Mouse (Mus musculus): ENCODE measurements around the gene Snx20. TPM values are rescaled to one million over a fixed set of nuclear protein-coding genes. Genes with fewer than 3 reads are reported as not detected.
A peak's percentile ranks its signal among the peaks of the same experiment; 100 is the strongest.

Gene Snx20
- polyA plus RNA-seq, 1 experiment = 0.90 TPM

GRCm38 (mm10) chr8:88596042-88596441 lies 39.9 kb downstream of the Snx20 start:
- Histone ChIP-seq H3K4me1 (ENCODE audit: control insufficient read depth, insufficient read depth, low read length) (peaks cover 11% of the 10 kb centered on the region), H3K27me3 (ENCODE audit: control insufficient read depth, insufficient read depth, low read length) (no peaks in the 10 kb centered on the region), H3K4me3 (replicated peaks; ENCODE audit: insufficient read depth, low read depth, low read length) (no peak overlapping the region), H3K27ac (ENCODE audit: insufficient read depth, low read length) (no peak overlapping the region)
- DNase-seq = no peak
- WGBS = 40% methylated on average over 12 of the region's 12 CpGs
- TF ChIP-seq POLR2A (IDR thresholded peaks at IDR 0.05; ENCODE audit: borderline replicate concordance, insufficient read depth, low read length) (no peak), CTCF (IDR thresholded peaks at IDR 0.05; ENCODE audit: borderline replicate concordance, insufficient read depth, low read depth, low read length) (no peak)

DNA sequence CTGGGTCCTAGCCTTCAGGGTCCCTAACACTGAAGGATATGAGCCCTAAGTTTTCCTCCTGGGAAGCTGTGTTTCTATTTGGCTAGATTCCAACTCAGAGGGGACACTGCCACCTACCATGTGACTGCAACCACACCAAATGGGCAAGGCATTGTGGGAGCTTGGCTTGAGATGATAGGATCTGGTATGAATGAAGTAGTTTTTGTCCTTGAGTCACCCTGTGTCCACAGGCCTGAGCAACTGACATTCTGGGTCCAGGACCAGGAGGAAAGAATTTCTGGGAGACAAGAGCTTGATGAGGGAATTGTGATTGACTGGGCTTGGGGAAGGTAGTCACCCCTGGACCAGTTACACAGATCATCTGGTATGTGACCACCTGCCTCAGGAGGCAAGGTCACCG lies 42.0 kb downstream of the Snx20 start:
- Histone ChIP-seq H3K27ac (ENCODE audit: insufficient read depth, low read length) (no peak overlapping the region), H3K4me1 (ENCODE audit: control insufficient read depth, insufficient read depth, low read length) (peaks cover under 1% of the 10 kb centered on the region), H3K4me3 (replicated peaks; ENCODE audit: insufficient read depth, low read depth, low read length) (no peak overlapping the region), H3K27me3 (ENCODE audit: control insufficient read depth, insufficient read depth, low read length) (no peaks in the 10 kb centered on the region)
- DNase-seq = no peak
- TF ChIP-seq POLR2A (IDR thresholded peaks at IDR 0.05; ENCODE audit: borderline replicate concordance, insufficient read depth, low read length) (no peak), CTCF (IDR thresholded peaks at IDR 0.05; ENCODE audit: borderline replicate concordance, insufficient read depth, low read depth, low read length) (no peak)
- WGBS = 97% methylated on average over 1 of the region's 1 CpGs

GRCm38 (mm10) chr8:88590226-88590625 lies 45.7 kb downstream of the Snx20 start:
- no peak for TF ChIP-seq CTCF (IDR thresholded peaks at IDR 0.05; ENCODE audit: borderline replicate concordance, insufficient read depth, low read depth, low read length)
- no peak for TF ChIP-seq POLR2A (IDR thresholded peaks at IDR 0.05; ENCODE audit: borderline replicate concordance, insufficient read depth, low read length)
- Histone ChIP-seq H3K4me3 (replicated peaks; ENCODE audit: insufficient read depth, low read depth, low read length) (no peak overlapping the region), H3K27me3 (ENCODE audit: control insufficient read depth, insufficient read depth, low read length) (no peaks in the 10 kb centered on the region), H3K27ac (ENCODE audit: insufficient read depth, low read length) (no peak overlapping the region), H3K4me1 (ENCODE audit: control insufficient read depth, insufficient read depth, low read length) (no peaks in the 10 kb centered on the region)
- 59% methylated on average over 6 of the region's 6 CpGs for WGBS
- DNase-seq = no peak

DNA sequence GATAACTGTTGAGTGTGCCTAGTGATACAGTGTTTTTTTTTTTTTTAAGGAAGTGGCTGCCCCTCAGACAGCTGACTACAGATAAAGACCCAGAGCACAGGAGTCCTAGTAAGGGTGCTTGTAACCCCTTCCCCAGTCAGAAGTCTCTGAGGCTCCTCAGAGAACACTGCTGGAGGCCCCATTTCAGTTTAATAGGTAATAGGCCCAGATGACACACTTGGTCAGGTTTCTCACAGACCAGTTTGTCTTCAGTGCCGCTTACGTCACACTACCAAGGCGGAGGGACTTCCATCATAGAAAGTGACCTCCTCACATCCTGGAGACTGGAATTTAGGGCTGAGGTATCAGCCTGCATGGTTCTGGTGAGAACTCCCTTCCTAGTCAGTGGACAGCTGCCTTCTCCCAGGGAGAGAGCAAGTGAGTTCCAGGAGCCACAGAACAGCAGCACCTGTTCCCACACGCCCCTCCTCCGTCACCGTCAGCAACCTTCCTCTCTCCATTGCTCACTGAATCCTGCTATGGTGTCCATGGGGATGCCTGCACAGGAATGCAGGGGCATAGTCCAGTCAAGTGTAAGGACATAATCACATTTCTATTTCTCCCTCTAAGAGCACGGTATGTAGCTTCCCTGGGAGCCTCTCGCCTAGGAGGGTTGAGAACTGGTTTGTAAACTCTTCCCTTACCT lies 47.6 kb downstream of the Snx20 start:
- DNase-seq = no peak
- 85% methylated on average over 8 of the region's 8 CpGs for WGBS
- H3K4me3 ChIP-seq (replicated peaks; ENCODE audit: insufficient read depth, low read depth, low read length) = no peak overlapping the region
- H3K4me1 ChIP-seq (ENCODE audit: control insufficient read depth, insufficient read depth, low read length) = peaks cover 4% of the 10 kb centered on the region; the same call in 1 of the 2 replicates
- H3K27me3 ChIP-seq (ENCODE audit: control insufficient read depth, insufficient read depth, low read length) = no peaks in the 10 kb centered on the region
- TF ChIP-seq CTCF (IDR thresholded peaks at IDR 0.05; ENCODE audit: borderline replicate concordance, insufficient read depth, low read depth, low read length) (no peak), POLR2A (IDR thresholded peaks at IDR 0.05; ENCODE audit: borderline replicate concordance, insufficient read depth, low read length) (no peak)
- no peak overlapping the region for H3K27ac ChIP-seq (ENCODE audit: insufficient read depth, low read length)

DNA sequence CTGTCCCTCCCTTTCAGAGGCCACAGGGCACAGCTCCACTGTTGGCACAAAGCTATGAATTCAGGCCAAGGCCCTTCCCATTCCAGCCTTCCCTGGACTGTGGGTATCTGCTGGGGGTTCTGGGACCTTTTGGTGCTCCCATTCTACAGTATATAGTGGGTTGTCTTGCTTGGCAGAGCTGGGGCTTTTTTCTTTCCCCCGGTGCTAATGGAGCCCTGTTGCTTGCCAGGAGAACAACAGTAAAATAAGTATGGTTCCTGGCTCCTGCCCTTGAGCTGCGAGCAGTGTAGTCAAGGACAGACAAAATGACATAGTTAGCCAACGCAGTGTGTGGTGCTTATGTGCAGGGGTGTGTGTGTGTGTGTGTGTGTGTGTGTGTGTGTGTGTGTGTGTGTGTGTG lies 52.1 kb downstream of the Snx20 start:
- H3K4me3 ChIP-seq (replicated peaks; ENCODE audit: insufficient read depth, low read depth, low read length) = no peak overlapping the region
- no peak for DNase-seq
- TF ChIP-seq POLR2A (IDR thresholded peaks at IDR 0.05; ENCODE audit: borderline replicate concordance, insufficient read depth, low read length) = no peak
- TF ChIP-seq CTCF (IDR thresholded peaks at IDR 0.05; ENCODE audit: borderline replicate concordance, insufficient read depth, low read depth, low read length) = no peak
- no peaks in the 10 kb centered on the region for H3K27me3 ChIP-seq (ENCODE audit: control insufficient read depth, insufficient read depth, low read length)
- no peak overlapping the region for H3K27ac ChIP-seq (ENCODE audit: insufficient read depth, low read length)
- H3K4me1 ChIP-seq (ENCODE audit: control insufficient read depth, insufficient read depth, low read length) = peaks cover 13% of the 10 kb centered on the region
- 68% methylated on average over 3 of the region's 3 CpGs for WGBS

DNA sequence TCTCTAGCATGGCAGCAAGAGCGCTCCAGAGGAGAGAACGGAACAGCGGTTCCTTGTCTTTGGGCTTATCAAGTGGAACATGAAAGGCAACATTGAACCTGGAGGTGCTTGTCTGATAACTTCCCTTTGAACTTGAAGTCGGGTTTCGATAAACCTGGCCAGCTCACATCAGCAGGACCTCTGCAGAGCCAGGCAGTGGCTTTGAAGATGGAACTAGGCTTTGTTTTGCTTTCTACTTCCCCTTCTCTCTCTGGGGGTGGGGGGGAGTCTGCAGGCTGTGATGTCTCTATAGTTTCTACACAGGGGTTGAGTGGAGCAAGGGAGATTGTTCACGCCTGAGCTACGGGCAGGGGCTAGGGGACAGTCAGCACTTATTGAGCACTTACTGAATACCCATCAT lies 55.1 kb downstream of the Snx20 start:
- Histone ChIP-seq H3K4me1 (ENCODE audit: control insufficient read depth, insufficient read depth, low read length) (peaks cover 16% of the 10 kb centered on the region), H3K4me3 (replicated peaks; ENCODE audit: insufficient read depth, low read depth, low read length) (no peak overlapping the region), H3K27me3 (ENCODE audit: control insufficient read depth, insufficient read depth, low read length) (no peaks in the 10 kb centered on the region), H3K27ac (ENCODE audit: insufficient read depth, low read length) (no peak overlapping the region)
- TF ChIP-seq POLR2A (IDR thresholded peaks at IDR 0.05; ENCODE audit: borderline replicate concordance, insufficient read depth, low read length) (no peak), CTCF (IDR thresholded peaks at IDR 0.05; ENCODE audit: borderline replicate concordance, insufficient read depth, low read depth, low read length) (no peak)
- WGBS = 93% methylated on average over 7 of the region's 7 CpGs
- no peak for DNase-seq

DNA sequence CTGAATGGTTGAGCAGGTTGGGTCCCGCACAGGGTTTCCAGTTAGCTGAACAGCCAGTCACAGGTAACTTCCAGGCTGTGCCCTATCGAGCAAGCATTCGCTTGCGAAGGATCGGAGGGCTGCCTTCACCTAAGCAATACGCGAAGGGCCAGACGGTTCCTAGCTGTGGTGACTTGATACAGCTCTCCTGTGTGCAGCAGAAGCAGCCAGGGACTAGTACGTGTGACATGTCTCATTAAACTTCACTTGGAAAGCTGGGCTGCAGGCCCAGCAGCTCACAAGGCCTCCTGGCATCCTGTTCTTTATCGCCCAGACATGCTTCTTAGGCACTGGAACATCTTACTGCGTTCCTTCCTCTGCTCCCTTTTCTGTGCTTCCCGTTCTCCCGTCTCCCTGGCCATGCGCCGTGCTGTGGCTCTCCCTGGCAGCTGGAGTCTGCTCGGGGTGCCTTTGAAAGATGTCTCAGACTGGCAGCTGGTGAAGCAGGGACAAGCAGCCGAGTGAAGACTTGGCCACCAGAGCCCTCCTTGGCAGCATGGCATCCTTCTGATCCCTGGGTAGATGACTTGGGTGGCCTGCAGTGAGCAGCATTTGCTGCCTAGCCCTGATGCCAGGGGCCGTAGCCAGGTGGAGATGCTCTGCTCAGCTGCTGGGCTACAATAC lies 56.1 kb downstream of the Snx20 start:
- 28% methylated on average over 18 of the region's 18 CpGs for WGBS
- no peak overlapping the region for H3K4me3 ChIP-seq (replicated peaks; ENCODE audit: insufficient read depth, low read depth, low read length)
- peaks cover 16% of the 10 kb centered on the region for H3K4me1 ChIP-seq (ENCODE audit: control insufficient read depth, insufficient read depth, low read length)

GRCm38 (mm10) chr8:88579246-88579645 lies 56.7 kb downstream of the Snx20 start:
- TF ChIP-seq POLR2A (IDR thresholded peaks at IDR 0.05; ENCODE audit: borderline replicate concordance, insufficient read depth, low read length) = no peak
- H3K4me1 ChIP-seq (ENCODE audit: control insufficient read depth, insufficient read depth, low read length) = peaks cover 16% of the 10 kb centered on the region
- no peak for DNase-seq
- H3K27ac ChIP-seq (ENCODE audit: insufficient read depth, low read length) = no peak overlapping the region
- H3K27me3 ChIP-seq (ENCODE audit: control insufficient read depth, insufficient read depth, low read length) = no peaks in the 10 kb centered on the region
- WGBS = 69% methylated on average over 7 of the region's 7 CpGs
- H3K4me3 ChIP-seq (replicated peaks; ENCODE audit: insufficient read depth, low read depth, low read length) = no peak overlapping the region

More for the DNA sequence above, 56.1 kb downstream of the Snx20 start:
- H3K27me3 ChIP-seq (ENCODE audit: control insufficient read depth, insufficient read depth, low read length) = no peaks in the 10 kb centered on the region
- peak; percentile 38 to 46 for DNase-seq
- H3K27ac ChIP-seq (ENCODE audit: insufficient read depth, low read length) = no peak overlapping the region
- no peak for TF ChIP-seq CTCF (IDR thresholded peaks at IDR 0.05; ENCODE audit: borderline replicate concordance, insufficient read depth, low read depth, low read length)
- no peak for TF ChIP-seq POLR2A (IDR thresholded peaks at IDR 0.05; ENCODE audit: borderline replicate concordance, insufficient read depth, low read length)
